Mouse (Mus musculus) neural tube, embryonic 14.5 days (tissue): ENCODE data around the gene Gsg1l2. TPM values are rescaled to one million over a fixed set of nuclear protein-coding genes. Genes with fewer than 3 reads are reported as not detected.

Source experiments
- ATAC-seq: fragments of 200-750 bp; cut with Nextera tagmentation; 2 replicates; pipeline ENCODE4 v1.8.0; 2017; ENCODE audit warnings: low read depth, mild to moderate bottlenecking, moderate TSS enrichment, moderate library complexity
- H3K27ac ChIP-seq: fragments of 300-500 bp; sonication (generic); 2 replicates; pipeline ENCODE4 v1.5.1; 2014; ENCODE audit warnings: low read depth, mild to moderate bottlenecking, control low read depth, low read length, moderate library complexity, mixed read lengths
- H3K27me3 ChIP-seq: fragments of 300-500 bp; sonication (generic); 2 replicates; pipeline ENCODE4 v1.6.1; 2014; ENCODE audit warnings: low read length; ENCODE audit not compliant: control insufficient read depth, insufficient read depth
- H3K36me3 ChIP-seq: fragments of 300-500 bp; sonication (generic); 2 replicates; pipeline ENCODE4 v1.6.1; 2014; ENCODE audit warnings: low read length, mixed read lengths; ENCODE audit not compliant: control insufficient read depth, insufficient read depth
- H3K4me1 ChIP-seq: fragments of 300-500 bp; sonication (generic); 2 replicates; pipeline ENCODE4 v1.6.1; 2014; ENCODE audit warnings: low read length; ENCODE audit not compliant: control insufficient read depth, insufficient read depth
- H3K4me2 ChIP-seq: fragments of 300-500 bp; sonication (generic); 2 replicates; pipeline ENCODE4 v1.6.1; 2014; ENCODE audit warnings: mild to moderate bottlenecking, low read depth, low read length, control low read depth
- H3K4me3 ChIP-seq: fragments of 300-500 bp; sonication (generic); 2 replicates; pipeline ENCODE4 v1.5.1; 2014; ENCODE audit warnings: low read depth, low read length, control low read depth, mixed read lengths
- H3K9ac ChIP-seq: fragments of 300-500 bp; sonication (generic); replicated peaks from 2 replicates; pipeline ENCODE4 v1.6.1; 2014; ENCODE audit warnings: low read depth, mild to moderate bottlenecking, control low read depth, low read length, mixed read lengths
- H3K9me3 ChIP-seq: fragments of 300-500 bp; sonication (generic); 2 replicates; pipeline ENCODE4 v1.6.1; 2016; ENCODE audit warnings: low read length; ENCODE audit not compliant: control insufficient read depth
- WGBS: fragments of 180-500 bp; shearing (Covaris S2); extraction: QIAGEN DNeasy Blood & Tissue Kit; methylation state at CpG from one replicate; pipeline ENCODE4 v1.1.7; 2014; 5-methylcytosine and 5-hydroxymethylcytosine counted together
- polyA plus RNA-seq: library from polyadenylated mRNA; unstranded; fragments of >200 nt; fragmentation: Nextera tagmentation; extraction: Ambion mirVana; gene quantifications from 2 replicates; pipeline ENCODE4 v1.2.1, GENCODE M21; 2014

The Gsg1l2 gene
- polyA plus RNA-seq, 1 experiment from 2014 or later = not detected

DNA sequence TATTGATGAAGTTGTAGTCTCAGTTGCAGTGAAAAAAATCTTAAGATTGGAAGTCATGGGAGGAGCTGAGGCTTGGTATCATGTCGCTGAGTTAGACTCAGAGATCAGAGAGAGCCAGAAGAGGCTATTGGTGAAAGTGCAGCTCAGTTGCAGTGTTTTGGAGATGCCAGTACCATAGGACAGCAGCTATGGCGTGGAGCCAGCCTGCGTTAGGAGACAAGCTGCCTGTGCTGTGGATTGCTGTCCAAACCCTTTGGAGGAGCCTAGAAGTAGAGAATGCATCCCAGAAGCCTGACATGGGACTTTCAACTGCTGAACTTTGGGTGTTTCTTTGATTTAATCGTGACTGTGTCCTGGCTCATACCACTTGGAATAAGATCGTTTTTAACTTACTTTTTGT lies 57.4 kb downstream of the Gsg1l2 start:
- Histone ChIP-seq H3K36me3 (no peaks in the 10 kb centered on the region), H3K9ac (no peak overlapping the region), H3K27me3 (no peaks in the 10 kb centered on the region), H3K4me1 (no peaks in the 10 kb centered on the region), H3K4me2 (no peak overlapping the region), H3K27ac (no peak overlapping the region), H3K9me3 (no peaks in the 10 kb centered on the region), H3K4me3 (no peak overlapping the region)
- WGBS = 81% methylated on average over 5 of the region's 5 CpGs
- no peak for ATAC-seq

DNA sequence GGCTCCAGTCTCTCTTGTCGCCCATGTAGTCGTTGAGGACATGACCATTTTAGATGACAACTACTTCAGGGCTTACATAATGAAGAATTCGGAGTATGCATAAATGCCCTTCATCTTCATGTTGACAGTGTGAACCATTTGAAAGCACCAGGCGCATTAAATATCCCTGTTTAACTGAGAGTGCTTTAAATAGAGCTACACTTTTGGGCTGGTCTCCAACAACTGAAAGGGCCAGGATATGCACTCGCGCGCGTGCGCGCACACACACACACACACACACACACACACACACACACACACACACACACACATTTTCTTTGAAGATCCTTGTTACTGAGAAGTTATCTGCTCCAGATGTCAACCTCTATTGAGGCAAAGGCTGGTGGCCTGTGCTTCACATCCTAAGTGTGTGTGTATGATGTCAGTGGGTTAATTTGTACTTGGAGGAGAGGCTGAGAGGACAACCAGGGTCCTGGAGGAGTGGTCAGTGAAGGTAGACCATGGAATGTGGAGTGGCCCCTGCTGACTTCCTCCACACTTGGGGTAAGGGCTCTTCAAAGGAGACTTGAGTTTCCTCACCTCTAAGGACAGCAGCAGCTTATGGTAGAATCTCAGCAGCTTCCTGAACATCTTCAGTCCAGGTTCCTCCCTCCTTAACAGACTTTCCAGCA lies 61.1 kb downstream of the Gsg1l2 start:
- 93% methylated on average over 10 of the region's 10 CpGs for WGBS
- no peak for ATAC-seq
- Histone ChIP-seq H3K4me2 (no peak overlapping the region), H3K36me3 (no peaks in the 10 kb centered on the region), H3K9ac (no peak overlapping the region), H3K27me3 (no peaks in the 10 kb centered on the region), H3K4me1 (no peaks in the 10 kb centered on the region), H3K9me3 (no peaks in the 10 kb centered on the region), H3K4me3 (no peak overlapping the region), H3K27ac (no peak overlapping the region)

Other genes starting within 250 kb of the Gsg1l2 start
- gene Rcvrn, start 79.3 kb upstream of the Gsg1l2 start, polyA plus RNA-seq = not detected in 2 replicates
- 0.05 TPM in 1 of 2 replicates, not detected in the other for gene Glp2r, start 3.5 kb upstream of the Gsg1l2 start, polyA plus RNA-seq
- 0.33 TPM in 1 of 2 replicates, not detected in the other for gene Dhrs7c, start 23.6 kb downstream of the Gsg1l2 start, polyA plus RNA-seq
- 0.53 and 0.72 TPM in 2 replicates for gene Usp43, start 147.5 kb downstream of the Gsg1l2 start, polyA plus RNA-seq
- 2.6 and 3.3 TPM in 2 replicates for gene Cfap52, start 191.0 kb downstream of the Gsg1l2 start, polyA plus RNA-seq
- 68.5 and 71.3 TPM in 2 replicates for gene Stx8, start 191.6 kb downstream of the Gsg1l2 start, polyA plus RNA-seq